Mouse (Mus musculus): ENCODE results near the gene Gdpd2. TPM values are rescaled to one million over a fixed set of nuclear protein-coding genes. Genes with fewer than 3 reads are reported as not detected.
A peak's percentile ranks its signal among the peaks of the same experiment; 100 is the strongest.

Gene Gdpd2
- 12.7 and 13.4 TPM in 2 replicates for polyA plus RNA-seq (2014; fragmentation: Nextera tagmentation; extraction: Ambion mirVana)

DNA sequence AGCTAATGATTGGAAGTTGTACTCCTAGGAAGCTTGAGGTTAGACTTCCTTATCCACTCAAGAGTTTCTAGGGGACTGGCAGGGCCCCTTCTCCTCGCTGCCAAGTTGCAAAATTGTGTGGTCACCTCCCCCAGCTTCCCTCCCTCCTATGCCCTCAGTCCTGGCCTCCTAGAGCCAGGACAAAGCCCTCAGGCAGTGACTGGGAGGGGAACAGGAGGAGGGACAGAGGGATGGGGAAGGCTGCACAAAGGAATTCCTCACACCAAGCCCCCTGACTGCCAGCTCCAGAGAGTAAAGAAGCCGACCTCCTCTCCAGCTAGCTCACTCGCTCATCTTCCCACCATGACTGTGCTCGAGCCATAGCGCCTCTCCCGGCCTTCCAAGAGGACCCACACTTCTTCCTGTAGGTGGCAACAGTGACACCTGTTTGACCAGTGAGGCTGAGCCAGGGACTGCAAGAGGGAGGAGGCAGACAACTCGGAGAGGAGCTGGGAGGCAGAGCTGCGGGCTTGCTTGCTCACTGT, at the start of gene Gdpd2:
Gene Gdpd2 (plus strand): TSS at position 209 of the 524 bp plus-strand sequence.
- ATAC-seq (peak; percentile 74), DNase-seq (ENCODE audit: low spot score) (peak; percentile 61)
- Histone ChIP-seq H3K9ac (ENCODE audit: low read length) (peak within 1 kb of the TSS; percentile 55), H3K27ac (ENCODE audit: low read depth, low read length) (peak within 1 kb of the TSS; percentile 52; the same call in 1 of the 2 replicates), H3K36me3 (ENCODE audit: control insufficient read depth, insufficient read depth, low read length) (0 out of 2 replicates have a peak, but pooled peaks cover 11% of the 10 kb centered on the region), H3K4me2 (ENCODE audit: low read length) (peak within 1 kb of the TSS; percentile 47), H3K9me3 (replicated peaks; ENCODE audit: control insufficient read depth, low read length) (no peaks in the 10 kb centered on the region), H3K4me3 (ENCODE audit: low read depth, low read length) (peak within 1 kb of the TSS; percentile 16), H3K4me1 (ENCODE audit: control insufficient read depth, insufficient read depth, low read length) (peaks cover 7% of the 10 kb centered on the region), H3K27me3 (replicated peaks; ENCODE audit: control insufficient read depth, insufficient read depth, low read length) (no peaks in the 10 kb centered on the region)
- 22% methylated on average over 8 of the region's 8 CpGs for WGBS

DNA sequence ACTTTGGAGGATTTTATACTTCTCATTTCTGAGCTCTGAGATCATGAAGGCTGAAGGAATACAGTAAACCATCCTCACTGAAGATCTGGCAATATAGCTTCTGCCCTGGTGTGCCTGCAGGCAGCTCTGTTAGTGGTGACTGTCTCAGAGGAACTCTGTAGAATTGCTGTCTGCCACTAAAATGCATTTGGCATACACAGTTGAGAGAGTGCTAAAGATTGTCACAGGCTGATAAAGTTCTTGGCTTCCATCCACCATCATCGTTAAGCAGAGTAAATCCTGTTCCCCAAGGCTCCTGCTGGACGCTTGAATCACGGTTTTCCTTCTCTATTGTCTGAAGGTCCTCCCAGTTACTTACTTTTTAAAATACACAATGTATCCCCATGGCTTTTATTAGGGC, 43.1 kb upstream of the Gdpd2 start:
- no peak overlapping the region for H3K9ac ChIP-seq (ENCODE audit: low read length)
- no peak overlapping the region for H3K4me3 ChIP-seq (ENCODE audit: low read depth, low read length)
- H3K4me2 ChIP-seq (ENCODE audit: low read length): no peak overlapping the region
- H3K4me1 ChIP-seq (ENCODE audit: control insufficient read depth, insufficient read depth, low read length): no peaks in the 10 kb centered on the region
- peak; percentile 11 for DNase-seq (ENCODE audit: low spot score)
- H3K9me3 ChIP-seq (replicated peaks; ENCODE audit: control insufficient read depth, low read length): no peaks in the 10 kb centered on the region
- 33% methylated on average over 3 of the region's 3 CpGs for WGBS
- no peaks in the 10 kb centered on the region for H3K36me3 ChIP-seq (ENCODE audit: control insufficient read depth, insufficient read depth, low read length)
- H3K27me3 ChIP-seq (replicated peaks; ENCODE audit: control insufficient read depth, insufficient read depth, low read length): no peaks in the 10 kb centered on the region
- peak; percentile 20; the same call in 1 of the 2 replicates for ATAC-seq
- no peak overlapping the region for H3K27ac ChIP-seq (ENCODE audit: low read depth, low read length)

DNA sequence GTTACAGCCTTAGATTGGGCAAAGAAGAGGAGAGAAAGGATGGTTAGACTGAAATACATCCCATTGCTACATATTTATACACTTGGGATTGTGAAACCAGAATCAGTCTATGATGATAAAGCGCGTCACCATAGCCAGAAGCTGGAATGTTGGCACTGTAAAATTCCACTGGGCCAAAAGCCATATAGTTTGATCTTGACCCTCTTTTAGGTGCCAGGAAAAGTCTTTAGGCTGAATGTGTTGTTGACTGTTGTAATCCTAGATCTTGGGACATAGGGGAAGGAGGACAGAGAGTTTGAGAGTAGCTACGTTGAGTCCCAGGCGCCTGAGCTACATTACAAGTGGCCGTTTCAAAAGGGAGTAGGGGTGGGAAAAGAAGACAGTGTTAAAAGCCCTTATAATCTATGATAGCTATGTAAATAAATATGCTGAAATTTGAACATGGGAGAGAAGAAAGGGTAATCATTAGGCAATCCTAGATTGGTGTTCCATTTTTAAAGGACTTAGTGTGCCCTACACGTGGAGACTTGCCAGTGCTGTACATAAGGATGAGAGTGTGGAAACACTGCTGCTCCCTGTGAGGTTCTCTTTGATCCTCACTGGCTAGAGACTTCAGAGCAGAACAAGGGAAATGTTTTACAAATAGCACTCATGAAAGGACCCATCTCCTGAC, 42.2 kb upstream of the Gdpd2 start:
- Histone ChIP-seq H3K27me3 (replicated peaks; ENCODE audit: control insufficient read depth, insufficient read depth, low read length) (no peaks in the 10 kb centered on the region), H3K27ac (ENCODE audit: low read depth, low read length) (no peak overlapping the region), H3K4me1 (ENCODE audit: control insufficient read depth, insufficient read depth, low read length) (no peaks in the 10 kb centered on the region), H3K36me3 (ENCODE audit: control insufficient read depth, insufficient read depth, low read length) (no peaks in the 10 kb centered on the region), H3K4me2 (ENCODE audit: low read length) (no peak overlapping the region), H3K9me3 (replicated peaks; ENCODE audit: control insufficient read depth, low read length) (no peaks in the 10 kb centered on the region), H3K9ac (ENCODE audit: low read length) (no peak overlapping the region), H3K4me3 (ENCODE audit: low read depth, low read length) (no peak overlapping the region)
- ATAC-seq (no peak), DNase-seq (ENCODE audit: low spot score) (no peak)
- WGBS: 82% methylated on average over 6 of the region's 6 CpGs

DNA sequence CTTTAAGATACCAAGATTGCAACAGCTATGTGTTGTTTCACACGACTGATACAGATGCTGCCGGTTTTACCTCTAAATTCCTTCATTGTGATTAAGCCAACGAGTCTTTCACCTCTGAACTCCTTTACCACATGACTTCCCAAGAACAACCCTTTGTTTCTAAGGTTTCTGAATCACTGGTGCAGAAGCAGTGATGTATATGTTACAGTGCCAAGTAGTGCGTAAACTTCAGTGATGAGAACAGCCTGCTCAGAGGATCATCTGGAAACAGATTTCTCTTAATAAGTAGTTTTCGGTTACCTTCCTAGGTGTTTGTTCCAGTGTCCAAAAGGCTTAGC, 41.7 kb upstream of the Gdpd2 start:
- DNase-seq (ENCODE audit: low spot score) (no peak), ATAC-seq (no peak)
- H3K9ac ChIP-seq (ENCODE audit: low read length): no peak overlapping the region
- H3K9me3 ChIP-seq (replicated peaks; ENCODE audit: control insufficient read depth, low read length): no peaks in the 10 kb centered on the region
- H3K4me2 ChIP-seq (ENCODE audit: low read length): no peak overlapping the region
- 76% methylated on average over 5 of the region's 5 CpGs for WGBS
- H3K4me1 ChIP-seq (ENCODE audit: control insufficient read depth, insufficient read depth, low read length): no peaks in the 10 kb centered on the region
- no peaks in the 10 kb centered on the region for H3K27me3 ChIP-seq (replicated peaks; ENCODE audit: control insufficient read depth, insufficient read depth, low read length)
- H3K4me3 ChIP-seq (ENCODE audit: low read depth, low read length): no peak overlapping the region
- H3K36me3 ChIP-seq (ENCODE audit: control insufficient read depth, insufficient read depth, low read length): no peaks in the 10 kb centered on the region
- H3K27ac ChIP-seq (ENCODE audit: low read depth, low read length): no peak overlapping the region

DNA sequence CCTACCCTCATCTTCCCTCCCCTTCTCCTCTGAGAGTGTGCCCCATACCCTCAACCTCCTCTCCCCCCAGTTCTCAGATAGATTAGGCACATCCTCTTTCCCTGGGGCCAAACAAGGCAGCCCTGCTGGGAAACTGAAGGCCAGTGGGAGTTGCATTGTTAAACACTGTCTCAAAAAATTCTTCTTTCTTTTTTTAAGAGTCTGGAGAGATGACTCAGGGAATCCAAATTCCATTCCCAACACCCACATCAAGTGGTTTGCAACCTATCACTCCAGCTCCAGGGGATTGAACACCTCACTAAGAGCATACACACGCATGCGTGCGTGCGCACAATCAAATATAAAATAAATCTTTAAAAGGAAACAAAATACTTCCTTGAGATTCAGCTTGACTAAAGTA, 32.9 kb upstream of the Gdpd2 start:
- no peak overlapping the region for H3K9ac ChIP-seq (ENCODE audit: low read length)
- DNase-seq (ENCODE audit: low spot score): no peak
- no peak overlapping the region for H3K27ac ChIP-seq (ENCODE audit: low read depth, low read length)
- 97% methylated on average over 4 of the region's 4 CpGs for WGBS
- H3K9me3 ChIP-seq (replicated peaks; ENCODE audit: control insufficient read depth, low read length): no peaks in the 10 kb centered on the region
- H3K4me2 ChIP-seq (ENCODE audit: low read length): no peak overlapping the region
- H3K4me1 ChIP-seq (ENCODE audit: control insufficient read depth, insufficient read depth, low read length): no peaks in the 10 kb centered on the region
- peaks cover 10% of the 10 kb centered on the region; the same call in 1 of the 2 replicates for H3K36me3 ChIP-seq (ENCODE audit: control insufficient read depth, insufficient read depth, low read length)
- no peaks in the 10 kb centered on the region for H3K27me3 ChIP-seq (replicated peaks; ENCODE audit: control insufficient read depth, insufficient read depth, low read length)
- H3K4me3 ChIP-seq (ENCODE audit: low read depth, low read length): no peak overlapping the region
- ATAC-seq: no peak

DNA sequence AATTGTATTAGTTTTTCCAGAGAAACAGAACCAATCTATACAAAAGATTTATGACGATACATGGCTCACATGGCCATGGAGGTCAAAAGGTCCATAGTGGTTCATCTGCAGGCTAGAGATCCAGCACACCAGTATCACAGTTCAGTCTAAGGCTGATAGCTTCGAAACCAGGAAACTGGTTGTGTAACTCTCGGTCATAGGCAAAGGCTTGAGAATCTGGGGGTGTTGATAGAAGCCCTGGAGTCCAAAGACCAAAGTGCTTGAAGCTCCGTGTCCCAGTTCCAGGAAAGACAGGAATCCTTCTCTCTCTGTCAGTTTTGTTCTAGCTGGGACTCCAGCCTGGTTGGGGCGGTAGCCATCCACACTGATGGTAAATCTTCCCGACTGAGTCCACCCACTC, 21.6 kb upstream of the Gdpd2 start:
- ATAC-seq (no peak), DNase-seq (ENCODE audit: low spot score) (no peak)
- 88% methylated on average over 6 of the region's 6 CpGs for WGBS
- H3K27ac ChIP-seq (ENCODE audit: low read depth, low read length): no peak overlapping the region
- no peak overlapping the region for H3K4me3 ChIP-seq (ENCODE audit: low read depth, low read length)
- H3K27me3 ChIP-seq (replicated peaks; ENCODE audit: control insufficient read depth, insufficient read depth, low read length): no peaks in the 10 kb centered on the region
- no peaks in the 10 kb centered on the region for H3K4me1 ChIP-seq (ENCODE audit: control insufficient read depth, insufficient read depth, low read length)
- H3K4me2 ChIP-seq (ENCODE audit: low read length): no peak overlapping the region
- no peaks in the 10 kb centered on the region for H3K9me3 ChIP-seq (replicated peaks; ENCODE audit: control insufficient read depth, low read length)
- 0 out of 2 replicates have a peak, but pooled peaks cover 18% of the 10 kb centered on the region for H3K36me3 ChIP-seq (ENCODE audit: control insufficient read depth, insufficient read depth, low read length)
- H3K9ac ChIP-seq (ENCODE audit: low read length): no peak overlapping the region

DNA sequence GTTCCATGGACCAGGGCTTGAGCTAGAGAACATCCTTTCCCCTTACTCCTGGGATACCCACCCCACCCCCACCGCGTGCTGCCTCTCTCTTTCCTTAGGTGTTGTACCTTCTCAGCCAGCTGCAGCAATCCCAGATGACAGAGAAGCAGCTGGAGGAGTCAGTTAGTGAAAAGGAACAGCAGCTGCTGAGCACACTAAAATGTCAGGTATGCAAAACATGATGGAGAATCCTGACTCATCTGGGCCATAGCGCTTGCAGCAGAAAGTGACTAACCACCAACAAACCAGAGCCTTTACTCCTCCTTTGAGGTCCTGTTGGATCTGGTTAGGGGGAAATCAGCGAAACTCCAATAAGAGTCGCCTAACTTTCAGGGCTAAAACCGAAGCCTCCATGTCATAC, 13.5 kb upstream of the Gdpd2 start:
- no peak for ATAC-seq
- WGBS: 86% methylated on average over 6 of the region's 6 CpGs
- no peak overlapping the region for H3K9ac ChIP-seq (ENCODE audit: low read length)
- no peak overlapping the region for H3K27ac ChIP-seq (ENCODE audit: low read depth, low read length)
- no peaks in the 10 kb centered on the region for H3K4me1 ChIP-seq (ENCODE audit: control insufficient read depth, insufficient read depth, low read length)
- DNase-seq (ENCODE audit: low spot score): no peak
- H3K9me3 ChIP-seq (replicated peaks; ENCODE audit: control insufficient read depth, low read length): no peaks in the 10 kb centered on the region
- H3K4me3 ChIP-seq (ENCODE audit: low read depth, low read length): no peak overlapping the region
- peaks cover 29% of the 10 kb centered on the region; the same call in 1 of the 2 replicates for H3K36me3 ChIP-seq (ENCODE audit: control insufficient read depth, insufficient read depth, low read length)
- no peak overlapping the region for H3K4me2 ChIP-seq (ENCODE audit: low read length)
- H3K27me3 ChIP-seq (replicated peaks; ENCODE audit: control insufficient read depth, insufficient read depth, low read length): no peaks in the 10 kb centered on the region

DNA sequence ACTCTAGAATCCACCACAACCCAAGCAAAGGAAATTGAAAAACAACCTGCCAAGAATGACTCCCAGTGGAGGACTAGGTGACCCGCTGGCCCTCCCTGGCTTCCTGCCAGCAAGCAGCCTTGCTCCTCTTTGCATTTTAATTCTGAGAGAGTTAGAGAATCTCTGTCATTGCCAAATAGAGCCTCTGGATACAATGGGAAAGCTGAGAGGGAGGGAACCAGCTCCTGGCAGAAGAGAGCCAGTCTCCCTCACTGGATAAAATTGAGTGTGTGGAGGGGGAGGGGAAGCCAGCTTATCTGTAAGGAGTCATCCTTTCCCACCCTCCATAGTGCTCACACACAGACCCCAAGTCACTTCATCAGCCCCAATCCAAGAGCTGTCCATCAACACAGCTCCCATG, 726 bp upstream of the Gdpd2 start:
- Histone ChIP-seq H3K9me3 (replicated peaks; ENCODE audit: control insufficient read depth, low read length) (no peaks in the 10 kb centered on the region), H3K27ac (ENCODE audit: low read depth, low read length) (peak overlapping the region; percentile 52; the same call in 1 of the 2 replicates), H3K27me3 (replicated peaks; ENCODE audit: control insufficient read depth, insufficient read depth, low read length) (no peaks in the 10 kb centered on the region), H3K36me3 (ENCODE audit: control insufficient read depth, insufficient read depth, low read length) (0 out of 2 replicates have a peak, but pooled peaks cover 15% of the 10 kb centered on the region), H3K4me2 (ENCODE audit: low read length) (no peak overlapping the region), H3K4me1 (ENCODE audit: control insufficient read depth, insufficient read depth, low read length) (peaks cover 7% of the 10 kb centered on the region), H3K4me3 (ENCODE audit: low read depth, low read length) (no peak overlapping the region), H3K9ac (ENCODE audit: low read length) (no peak overlapping the region)
- ATAC-seq (peak; percentile 78), DNase-seq (ENCODE audit: low spot score) (peak; percentile 78)
- 26% methylated on average over 1 of the region's 1 CpGs for WGBS

DNA sequence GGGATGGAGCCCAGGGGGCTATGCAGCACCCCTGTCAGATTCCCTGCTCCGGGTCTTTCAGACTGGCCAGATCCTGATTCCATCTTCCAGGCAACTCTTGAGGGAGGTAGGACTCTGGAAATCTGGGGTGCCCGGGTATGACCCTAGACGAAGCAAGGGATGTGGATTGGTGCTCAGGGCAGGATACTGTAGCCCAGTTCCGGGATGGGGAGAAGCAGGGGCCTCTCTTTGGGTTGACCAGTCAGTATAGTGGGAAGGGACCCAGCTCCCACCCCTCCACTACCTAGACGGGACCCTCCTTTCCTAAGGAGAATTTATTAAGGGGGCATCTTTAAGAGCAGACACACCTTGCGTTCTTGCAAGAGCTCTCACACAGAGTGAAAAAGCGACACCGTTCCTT, 593 bp downstream of the Gdpd2 start:
- no peak for DNase-seq (ENCODE audit: low spot score)
- 42% methylated on average over 8 of the region's 8 CpGs for WGBS
- peak overlapping the region; percentile 47 for H3K4me2 ChIP-seq (ENCODE audit: low read length)

More for the DNA sequence above, 593 bp downstream of the Gdpd2 start:
- peak overlapping the region; percentile 52; the same call in 1 of the 2 replicates for H3K27ac ChIP-seq (ENCODE audit: low read depth, low read length)
- H3K9ac ChIP-seq (ENCODE audit: low read length): peak overlapping the region; percentile 55
- H3K4me3 ChIP-seq (ENCODE audit: low read depth, low read length): peak overlapping the region; percentile 16
- H3K4me1 ChIP-seq (ENCODE audit: control insufficient read depth, insufficient read depth, low read length): peaks cover 7% of the 10 kb centered on the region
- H3K36me3 ChIP-seq (ENCODE audit: control insufficient read depth, insufficient read depth, low read length): 0 out of 2 replicates have a peak, but pooled peaks cover 10% of the 10 kb centered on the region
- ATAC-seq: peak; percentile 37
- no peaks in the 10 kb centered on the region for H3K9me3 ChIP-seq (replicated peaks; ENCODE audit: control insufficient read depth, low read length)
- no peaks in the 10 kb centered on the region for H3K27me3 ChIP-seq (replicated peaks; ENCODE audit: control insufficient read depth, insufficient read depth, low read length)
